Mouse (Mus musculus): ENCODE data around the gene Cant1. TPM values are rescaled to one million over a fixed set of nuclear protein-coding genes. Genes with fewer than 3 reads are reported as not detected.

The Cant1 gene
- polyA plus RNA-seq, 1 experiment from 2014 or later = 26.0 TPM

GRCm38 (mm10) chr11:118412601-118413000 is 6.3 kb downstream of the Cant1 start:
- peak overlapping the region; percentile 23; the same call in 1 of the 2 replicates for H3K27ac ChIP-seq (ENCODE audit: low read length)
- no peak overlapping the region for H3K4me2 ChIP-seq (ENCODE audit: low read length)
- peaks cover 26% of the 10 kb centered on the region for H3K4me1 ChIP-seq (replicated peaks; ENCODE audit: control insufficient read depth, insufficient read depth, low read length)
- no peak for ATAC-seq
- H3K9ac ChIP-seq (replicated peaks; ENCODE audit: low read depth, low read length) = no peak overlapping the region
- no peak overlapping the region for H3K4me3 ChIP-seq (replicated peaks; ENCODE audit: low read length)
- WGBS = 85% methylated on average over 2 of the region's 2 CpGs
- peaks cover 7% of the 10 kb centered on the region; the same call in 1 of the 2 replicates for H3K36me3 ChIP-seq (ENCODE audit: control insufficient read depth, insufficient read depth)
- no peaks in the 10 kb centered on the region for H3K9me3 ChIP-seq (ENCODE audit: control insufficient read depth, low read length)
- H3K27me3 ChIP-seq (replicated peaks; ENCODE audit: control insufficient read depth, insufficient read depth, low read length) = no peaks in the 10 kb centered on the region

GRCm38 (mm10) chr11:118411271-118411670 is 7.6 kb downstream of the Cant1 start:
- H3K27ac ChIP-seq (ENCODE audit: low read length) = no peak overlapping the region
- no peak overlapping the region for H3K4me2 ChIP-seq (ENCODE audit: low read length)
- peaks cover 9% of the 10 kb centered on the region; the same call in 1 of the 2 replicates for H3K36me3 ChIP-seq (ENCODE audit: control insufficient read depth, insufficient read depth)
- H3K27me3 ChIP-seq (replicated peaks; ENCODE audit: control insufficient read depth, insufficient read depth, low read length) = no peaks in the 10 kb centered on the region
- H3K9ac ChIP-seq (replicated peaks; ENCODE audit: low read depth, low read length) = no peak overlapping the region
- no peaks in the 10 kb centered on the region for H3K9me3 ChIP-seq (ENCODE audit: control insufficient read depth, low read length)
- H3K4me1 ChIP-seq (replicated peaks; ENCODE audit: control insufficient read depth, insufficient read depth, low read length) = peaks cover 18% of the 10 kb centered on the region
- H3K4me3 ChIP-seq (replicated peaks; ENCODE audit: low read length) = no peak overlapping the region
- 88% methylated on average over 8 of the region's 8 CpGs for WGBS
- ATAC-seq = no peak

GRCm38 (mm10) chr11:118410479-118410878 is 8.4 kb downstream of the Cant1 start:
- no peak for ATAC-seq
- WGBS = 95% methylated on average over 10 of the region's 10 CpGs

GRCm38 (mm10) chr11:118410073-118410444 is 8.8 kb downstream of the Cant1 start:
- Histone ChIP-seq H3K27me3 (replicated peaks; ENCODE audit: control insufficient read depth, insufficient read depth, low read length) (no peaks in the 10 kb centered on the region), H3K36me3 (ENCODE audit: control insufficient read depth, insufficient read depth) (peaks cover 9% of the 10 kb centered on the region; the same call in 1 of the 2 replicates), H3K4me2 (ENCODE audit: low read length) (no peak overlapping the region), H3K4me1 (replicated peaks; ENCODE audit: control insufficient read depth, insufficient read depth, low read length) (peaks cover 16% of the 10 kb centered on the region), H3K4me3 (replicated peaks; ENCODE audit: low read length) (no peak overlapping the region), H3K9me3 (ENCODE audit: control insufficient read depth, low read length) (no peaks in the 10 kb centered on the region), H3K9ac (replicated peaks; ENCODE audit: low read depth, low read length) (no peak overlapping the region), H3K27ac (ENCODE audit: low read length) (no peak overlapping the region)
- WGBS = 85% methylated on average over 1 of the region's 1 CpGs
- ATAC-seq = no peak

More at GRCm38 (mm10) chr11:118410479-118410878, 8.4 kb downstream of the Cant1 start:
- no peaks in the 10 kb centered on the region for H3K9me3 ChIP-seq (ENCODE audit: control insufficient read depth, low read length)
- H3K4me3 ChIP-seq (replicated peaks; ENCODE audit: low read length) = no peak overlapping the region
- H3K27ac ChIP-seq (ENCODE audit: low read length) = no peak overlapping the region
- H3K4me2 ChIP-seq (ENCODE audit: low read length) = no peak overlapping the region
- peaks cover 16% of the 10 kb centered on the region for H3K4me1 ChIP-seq (replicated peaks; ENCODE audit: control insufficient read depth, insufficient read depth, low read length)
- H3K9ac ChIP-seq (replicated peaks; ENCODE audit: low read depth, low read length) = no peak overlapping the region
- peaks cover 9% of the 10 kb centered on the region; the same call in 1 of the 2 replicates for H3K36me3 ChIP-seq (ENCODE audit: control insufficient read depth, insufficient read depth)
- H3K27me3 ChIP-seq (replicated peaks; ENCODE audit: control insufficient read depth, insufficient read depth, low read length) = no peaks in the 10 kb centered on the region

DNA sequence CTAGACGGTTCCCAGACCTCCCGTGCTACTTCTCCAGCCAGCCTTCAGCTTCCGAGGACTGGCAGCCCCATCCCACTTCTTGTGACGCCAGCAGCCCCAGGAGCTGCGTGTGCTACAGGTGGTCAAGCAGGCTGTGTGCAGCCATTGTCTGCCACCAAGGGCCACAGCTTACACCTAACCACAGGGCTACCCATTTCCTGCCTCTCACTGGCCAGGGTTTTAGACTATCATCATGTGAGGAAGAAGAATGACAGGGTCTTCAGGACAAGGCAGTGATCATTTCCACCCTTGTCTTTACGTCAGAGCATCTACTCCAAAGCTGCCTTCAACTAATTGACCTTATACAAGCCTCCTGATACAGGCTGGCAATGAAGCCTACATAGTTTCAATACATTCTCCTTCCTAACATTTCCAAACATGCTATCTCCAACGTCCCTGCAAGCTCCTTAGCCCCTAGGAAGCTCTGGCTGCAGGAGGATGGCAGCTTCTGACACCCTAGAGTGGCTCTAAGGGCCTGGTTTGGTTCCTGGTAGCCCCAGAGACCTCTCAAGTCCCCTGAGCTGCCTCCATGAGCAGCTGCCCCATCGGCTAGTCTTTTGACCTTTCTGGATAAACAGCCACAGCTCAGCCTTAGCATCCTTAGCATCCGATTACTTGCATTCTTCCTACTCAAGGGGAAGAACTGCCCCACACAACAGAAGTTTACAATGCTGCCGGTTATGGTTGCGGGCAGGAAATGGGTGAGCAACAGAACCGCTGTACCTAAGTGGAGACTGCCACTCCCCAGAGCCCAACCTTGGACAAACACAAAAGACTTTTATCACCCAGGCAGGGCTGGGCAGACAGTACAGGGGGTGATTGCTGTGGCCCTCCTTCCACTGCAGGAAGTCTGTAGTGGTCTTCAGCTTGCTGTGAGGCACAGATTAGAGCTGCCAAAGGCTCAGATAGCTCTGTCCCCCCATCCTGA is 9.5 kb downstream of the Cant1 start:
- Histone ChIP-seq H3K36me3 (ENCODE audit: control insufficient read depth, insufficient read depth) (peaks cover 9% of the 10 kb centered on the region; the same call in 1 of the 2 replicates), H3K27ac (ENCODE audit: low read length) (no peak overlapping the region), H3K27me3 (replicated peaks; ENCODE audit: control insufficient read depth, insufficient read depth, low read length) (no peaks in the 10 kb centered on the region), H3K9me3 (ENCODE audit: control insufficient read depth, low read length) (no peaks in the 10 kb centered on the region), H3K4me3 (replicated peaks; ENCODE audit: low read length) (no peak overlapping the region), H3K4me1 (replicated peaks; ENCODE audit: control insufficient read depth, insufficient read depth, low read length) (peaks cover 16% of the 10 kb centered on the region), H3K9ac (replicated peaks; ENCODE audit: low read depth, low read length) (no peak overlapping the region), H3K4me2 (ENCODE audit: low read length) (no peak overlapping the region)
- ATAC-seq = no peak
- whole genome bisulfite sequencing = 90% methylated on average over 12 of the region's 12 CpGs

DNA sequence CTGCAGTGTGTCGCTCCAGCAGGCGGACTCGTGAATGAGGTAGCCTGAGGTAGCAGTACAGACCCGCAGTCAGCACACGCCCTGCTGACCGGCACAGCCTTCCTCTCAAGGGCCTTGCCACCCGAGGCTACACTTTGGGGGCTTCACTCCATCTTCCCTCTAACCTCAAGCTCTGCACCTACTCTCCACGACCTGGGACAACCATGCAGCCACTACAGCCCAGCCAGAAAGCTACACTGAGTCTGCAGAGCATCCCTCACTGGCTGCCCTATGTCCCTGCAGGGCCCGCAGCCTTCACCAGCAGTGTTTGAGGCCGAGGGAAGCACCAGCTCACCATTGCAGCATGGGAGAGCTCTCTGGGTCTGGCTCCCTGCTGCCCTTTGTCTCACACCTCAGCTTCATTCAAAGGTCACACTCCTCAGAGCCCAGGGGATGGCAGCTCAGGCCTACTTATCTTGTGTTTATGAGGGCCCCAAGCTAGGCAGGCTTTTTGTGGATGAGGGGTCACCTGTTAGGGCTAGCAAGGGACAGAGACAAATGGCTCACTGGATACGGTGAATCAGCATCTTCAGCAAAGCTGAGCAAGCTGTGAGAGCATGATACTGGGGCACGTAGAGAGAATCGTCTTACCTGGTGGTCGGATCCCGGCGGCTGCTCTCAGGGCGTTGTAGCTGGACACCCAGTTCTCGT is 10.7 kb downstream of the Cant1 start:
- H3K4me2 ChIP-seq (ENCODE audit: low read length) = no peak overlapping the region
- peaks cover 12% of the 10 kb centered on the region for H3K4me1 ChIP-seq (replicated peaks; ENCODE audit: control insufficient read depth, insufficient read depth, low read length)
- H3K27ac ChIP-seq (ENCODE audit: low read length) = no peak overlapping the region
- H3K27me3 ChIP-seq (replicated peaks; ENCODE audit: control insufficient read depth, insufficient read depth, low read length) = no peaks in the 10 kb centered on the region
- ATAC-seq = no peak
- WGBS = 88% methylated on average over 18 of the region's 18 CpGs
- H3K9me3 ChIP-seq (ENCODE audit: control insufficient read depth, low read length) = no peaks in the 10 kb centered on the region
- peaks cover 9% of the 10 kb centered on the region; the same call in 1 of the 2 replicates for H3K36me3 ChIP-seq (ENCODE audit: control insufficient read depth, insufficient read depth)
- no peak overlapping the region for H3K9ac ChIP-seq (replicated peaks; ENCODE audit: low read depth, low read length)
- no peak overlapping the region for H3K4me3 ChIP-seq (replicated peaks; ENCODE audit: low read length)

GRCm38 (mm10) chr11:118407318-118407910 is 11.5 kb downstream of the Cant1 start:
- no peak overlapping the region for H3K27ac ChIP-seq (ENCODE audit: low read length)
- peaks cover 5% of the 10 kb centered on the region for H3K4me1 ChIP-seq (replicated peaks; ENCODE audit: control insufficient read depth, insufficient read depth, low read length)
- no peaks in the 10 kb centered on the region for H3K9me3 ChIP-seq (ENCODE audit: control insufficient read depth, low read length)
- no peak overlapping the region for H3K4me3 ChIP-seq (replicated peaks; ENCODE audit: low read length)
- WGBS = 84% methylated on average over 23 of the region's 23 CpGs
- ATAC-seq = no peak
- no peak overlapping the region for H3K4me2 ChIP-seq (ENCODE audit: low read length)
- no peaks in the 10 kb centered on the region for H3K27me3 ChIP-seq (replicated peaks; ENCODE audit: control insufficient read depth, insufficient read depth, low read length)
- H3K9ac ChIP-seq (replicated peaks; ENCODE audit: low read depth, low read length) = no peak overlapping the region
- H3K36me3 ChIP-seq (ENCODE audit: control insufficient read depth, insufficient read depth) = peaks cover 9% of the 10 kb centered on the region; the same call in 1 of the 2 replicates

DNA sequence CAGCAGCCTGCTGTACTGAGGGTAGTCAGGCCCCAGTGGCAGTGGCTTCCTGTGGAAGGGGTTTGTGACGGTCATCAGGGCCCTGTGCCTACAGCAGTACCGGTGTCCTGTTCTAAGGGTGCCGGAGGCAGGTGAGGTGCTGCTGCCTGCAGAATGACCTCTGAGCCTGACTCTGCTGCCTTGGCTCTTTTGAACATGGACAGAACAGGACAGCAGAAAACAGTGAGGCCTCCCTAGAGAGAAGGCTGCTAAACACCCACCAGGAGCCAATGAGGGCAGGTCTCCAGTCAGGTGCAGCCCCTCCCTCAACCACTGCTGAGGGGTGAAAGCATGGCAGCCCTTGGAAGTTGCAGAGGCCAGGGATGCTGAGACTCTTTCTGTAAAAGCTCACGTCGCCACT is 12.4 kb downstream of the Cant1 start:
- no peak for ATAC-seq

DNA sequence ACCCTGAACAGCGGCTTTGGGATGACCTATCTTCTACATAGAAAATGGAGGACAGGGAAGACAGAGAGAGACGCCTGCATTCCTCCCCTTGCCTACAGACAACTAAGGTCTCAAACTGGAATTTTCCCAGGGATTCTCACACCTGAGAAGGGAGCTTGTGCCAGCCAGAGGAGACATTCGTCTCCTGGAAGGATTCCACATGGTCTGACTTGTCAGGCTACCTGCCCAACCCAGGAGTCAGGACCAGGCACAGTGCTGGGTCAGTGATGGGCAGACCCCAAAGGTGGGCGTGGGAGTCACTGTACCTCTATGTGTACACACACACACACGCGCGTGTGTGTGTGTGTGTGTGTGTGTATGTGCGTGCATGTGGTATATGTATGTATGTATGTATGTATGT is 13.6 kb downstream of the Cant1 start:
- H3K9ac ChIP-seq (replicated peaks; ENCODE audit: low read depth, low read length) = no peak overlapping the region
- H3K27me3 ChIP-seq (replicated peaks; ENCODE audit: control insufficient read depth, insufficient read depth, low read length) = no peaks in the 10 kb centered on the region
- no peak overlapping the region for H3K27ac ChIP-seq (ENCODE audit: low read length)
- no peak overlapping the region for H3K4me3 ChIP-seq (replicated peaks; ENCODE audit: low read length)
- H3K4me1 ChIP-seq (replicated peaks; ENCODE audit: control insufficient read depth, insufficient read depth, low read length) = no peaks in the 10 kb centered on the region
- WGBS = 93% methylated on average over 8 of the region's 8 CpGs
- no peak overlapping the region for H3K4me2 ChIP-seq (ENCODE audit: low read length)
- ATAC-seq = no peak
- peaks cover 5% of the 10 kb centered on the region; the same call in 1 of the 2 replicates for H3K36me3 ChIP-seq (ENCODE audit: control insufficient read depth, insufficient read depth)
- no peaks in the 10 kb centered on the region for H3K9me3 ChIP-seq (ENCODE audit: control insufficient read depth, low read length)

More for the DNA sequence above, 12.4 kb downstream of the Cant1 start:
- H3K4me3 ChIP-seq (replicated peaks; ENCODE audit: low read length) = no peak overlapping the region
- no peaks in the 10 kb centered on the region for H3K9me3 ChIP-seq (ENCODE audit: control insufficient read depth, low read length)
- H3K27me3 ChIP-seq (replicated peaks; ENCODE audit: control insufficient read depth, insufficient read depth, low read length) = no peaks in the 10 kb centered on the region
- H3K4me1 ChIP-seq (replicated peaks; ENCODE audit: control insufficient read depth, insufficient read depth, low read length) = no peaks in the 10 kb centered on the region
- peaks cover 9% of the 10 kb centered on the region; the same call in 1 of the 2 replicates for H3K36me3 ChIP-seq (ENCODE audit: control insufficient read depth, insufficient read depth)
- H3K27ac ChIP-seq (ENCODE audit: low read length) = no peak overlapping the region
- H3K4me2 ChIP-seq (ENCODE audit: low read length) = no peak overlapping the region
- WGBS = 95% methylated on average over 5 of the region's 5 CpGs
- no peak overlapping the region for H3K9ac ChIP-seq (replicated peaks; ENCODE audit: low read depth, low read length)
